Mouse (Mus musculus): ENCODE measurements around the gene Stk39. TPM values are rescaled to one million over a fixed set of nuclear protein-coding genes. Genes with fewer than 3 reads are reported as not detected.

Gene Stk39
- polyA plus RNA-seq, 1 experiment from 2014 or later, result 24.0 TPM

- H3K27me3 ChIP-seq (replicated peaks; ENCODE audit: control insufficient read depth, insufficient read depth, low read length), result no peaks in the 10 kb centered on the region
Observed at GRCm38 (mm10) chr2:68361701-68362100, 110.4 kb downstream of the Stk39 start.

GRCm38 (mm10) chr2:68350621-68351020 is 121.4 kb downstream of the Stk39 start:
- peaks cover 10% of the 10 kb centered on the region for H3K4me1 ChIP-seq (ENCODE audit: control insufficient read depth, insufficient read depth, low read length)
- no peaks in the 10 kb centered on the region for H3K27me3 ChIP-seq (replicated peaks; ENCODE audit: control insufficient read depth, insufficient read depth, low read length)
- peaks cover 4% of the 10 kb centered on the region; the same call in 1 of the 2 replicates for H3K36me3 ChIP-seq (ENCODE audit: control insufficient read depth, insufficient read depth, low read length)
- H3K4me2 ChIP-seq (ENCODE audit: low read length), result no peak overlapping the region
- H3K27ac ChIP-seq (ENCODE audit: low read depth, low read length), result no peak overlapping the region
- no peaks in the 10 kb centered on the region for H3K9me3 ChIP-seq (replicated peaks; ENCODE audit: control insufficient read depth, low read length)
- ATAC-seq, result peak; percentile 54
- no peak overlapping the region for H3K9ac ChIP-seq (ENCODE audit: low read length)
- DNase-seq (ENCODE audit: low spot score), result peak; percentile 90
- no peak overlapping the region for H3K4me3 ChIP-seq (ENCODE audit: low read depth, low read length)
- 8% methylated on average over 6 of the region's 6 CpGs for WGBS

More at GRCm38 (mm10) chr2:68361701-68362100, 110.4 kb downstream of the Stk39 start:
- WGBS, result 53% methylated on average over 5 of the region's 5 CpGs
- peaks cover 12% of the 10 kb centered on the region for H3K36me3 ChIP-seq (ENCODE audit: control insufficient read depth, insufficient read depth, low read length)
- DNase-seq (ENCODE audit: low spot score) (no peak), ATAC-seq (no peak)
- H3K27ac ChIP-seq (ENCODE audit: low read depth, low read length), result no peak overlapping the region
- no peaks in the 10 kb centered on the region for H3K9me3 ChIP-seq (replicated peaks; ENCODE audit: control insufficient read depth, low read length)
- no peak overlapping the region for H3K4me3 ChIP-seq (ENCODE audit: low read depth, low read length)
- no peak overlapping the region for H3K4me2 ChIP-seq (ENCODE audit: low read length)
- H3K4me1 ChIP-seq (ENCODE audit: control insufficient read depth, insufficient read depth, low read length), result peaks cover 7% of the 10 kb centered on the region; the same call in 1 of the 2 replicates
- no peak overlapping the region for H3K9ac ChIP-seq (ENCODE audit: low read length)

- no peaks in the 10 kb centered on the region for H3K27me3 ChIP-seq (replicated peaks; ENCODE audit: control insufficient read depth, insufficient read depth, low read length)
- DNase-seq (ENCODE audit: low spot score) (peak; percentile 92), ATAC-seq (peak; percentile 64)
- H3K9ac ChIP-seq (ENCODE audit: low read length), result no peak overlapping the region
- no peak overlapping the region for H3K4me2 ChIP-seq (ENCODE audit: low read length)
- WGBS, result 53% methylated on average over 24 of the region's 24 CpGs
- peaks cover 10% of the 10 kb centered on the region for H3K4me1 ChIP-seq (ENCODE audit: control insufficient read depth, insufficient read depth, low read length)
- no peaks in the 10 kb centered on the region for H3K9me3 ChIP-seq (replicated peaks; ENCODE audit: control insufficient read depth, low read length)
- H3K27ac ChIP-seq (ENCODE audit: low read depth, low read length), result no peak overlapping the region
- peaks cover 4% of the 10 kb centered on the region; the same call in 1 of the 2 replicates for H3K36me3 ChIP-seq (ENCODE audit: control insufficient read depth, insufficient read depth, low read length)
- H3K4me3 ChIP-seq (ENCODE audit: low read depth, low read length), result no peak overlapping the region
Observed at GRCm38 (mm10) chr2:68349593-68350383, 122.3 kb downstream of the Stk39 start.

GRCm38 (mm10) chr2:68348966-68349365 is 123.1 kb downstream of the Stk39 start:
- ATAC-seq (no peak), DNase-seq (ENCODE audit: low spot score) (peak; percentile 54)
- Histone ChIP-seq H3K9ac (ENCODE audit: low read length) (no peak overlapping the region), H3K9me3 (replicated peaks; ENCODE audit: control insufficient read depth, low read length) (no peaks in the 10 kb centered on the region), H3K27ac (ENCODE audit: low read depth, low read length) (no peak overlapping the region), H3K36me3 (ENCODE audit: control insufficient read depth, insufficient read depth, low read length) (peaks cover 4% of the 10 kb centered on the region; the same call in 1 of the 2 replicates), H3K4me2 (ENCODE audit: low read length) (no peak overlapping the region), H3K27me3 (replicated peaks; ENCODE audit: control insufficient read depth, insufficient read depth, low read length) (no peaks in the 10 kb centered on the region), H3K4me3 (ENCODE audit: low read depth, low read length) (no peak overlapping the region), H3K4me1 (ENCODE audit: control insufficient read depth, insufficient read depth, low read length) (peaks cover 10% of the 10 kb centered on the region)
- 83% methylated on average over 12 of the region's 12 CpGs for WGBS

GRCm38 (mm10) chr2:68346606-68347237 is 125.3 kb downstream of the Stk39 start:
- ATAC-seq (peak; percentile 61), DNase-seq (ENCODE audit: low spot score) (peak; percentile 65)
- Histone ChIP-seq H3K4me3 (ENCODE audit: low read depth, low read length) (no peak overlapping the region), H3K27me3 (replicated peaks; ENCODE audit: control insufficient read depth, insufficient read depth, low read length) (no peaks in the 10 kb centered on the region), H3K36me3 (ENCODE audit: control insufficient read depth, insufficient read depth, low read length) (peaks cover 3% of the 10 kb centered on the region; the same call in 1 of the 2 replicates), H3K4me1 (ENCODE audit: control insufficient read depth, insufficient read depth, low read length) (peaks cover 10% of the 10 kb centered on the region), H3K4me2 (ENCODE audit: low read length) (no peak overlapping the region), H3K9ac (ENCODE audit: low read length) (peak overlapping the region; percentile 5; the same call in 1 of the 2 replicates), H3K9me3 (replicated peaks; ENCODE audit: control insufficient read depth, low read length) (no peaks in the 10 kb centered on the region), H3K27ac (ENCODE audit: low read depth, low read length) (peak overlapping the region; percentile 33; the same call in 1 of the 2 replicates)
- 12% methylated on average over 8 of the region's 8 CpGs for WGBS

- H3K9me3 ChIP-seq (replicated peaks; ENCODE audit: control insufficient read depth, low read length), result no peaks in the 10 kb centered on the region
- H3K36me3 ChIP-seq (ENCODE audit: control insufficient read depth, insufficient read depth, low read length), result peaks cover 3% of the 10 kb centered on the region; the same call in 1 of the 2 replicates
- H3K9ac ChIP-seq (ENCODE audit: low read length), result no peak overlapping the region
- H3K4me1 ChIP-seq (ENCODE audit: control insufficient read depth, insufficient read depth, low read length), result peaks cover 10% of the 10 kb centered on the region
- H3K27me3 ChIP-seq (replicated peaks; ENCODE audit: control insufficient read depth, insufficient read depth, low read length), result no peaks in the 10 kb centered on the region
- 87% methylated on average over 9 of the region's 9 CpGs for WGBS
- H3K4me3 ChIP-seq (ENCODE audit: low read depth, low read length), result no peak overlapping the region
- DNase-seq (ENCODE audit: low spot score) (no peak), ATAC-seq (no peak)
- no peak overlapping the region for H3K4me2 ChIP-seq (ENCODE audit: low read length)
- H3K27ac ChIP-seq (ENCODE audit: low read depth, low read length), result no peak overlapping the region
Observed at GRCm38 (mm10) chr2:68345269-68345668, 126.8 kb downstream of the Stk39 start.

- ATAC-seq (no peak), DNase-seq (ENCODE audit: low spot score) (no peak)
- Histone ChIP-seq H3K9ac (ENCODE audit: low read length) (no peak overlapping the region), H3K4me1 (ENCODE audit: control insufficient read depth, insufficient read depth, low read length) (peaks cover 10% of the 10 kb centered on the region), H3K9me3 (replicated peaks; ENCODE audit: control insufficient read depth, low read length) (no peaks in the 10 kb centered on the region), H3K4me2 (ENCODE audit: low read length) (no peak overlapping the region), H3K4me3 (ENCODE audit: low read depth, low read length) (no peak overlapping the region), H3K36me3 (ENCODE audit: control insufficient read depth, insufficient read depth, low read length) (peaks cover 3% of the 10 kb centered on the region; the same call in 1 of the 2 replicates), H3K27ac (ENCODE audit: low read depth, low read length) (no peak overlapping the region), H3K27me3 (replicated peaks; ENCODE audit: control insufficient read depth, insufficient read depth, low read length) (no peaks in the 10 kb centered on the region)
- over 99% methylated on average over 4 of the region's 4 CpGs for WGBS
Observed at GRCm38 (mm10) chr2:68343751-68344150, 128.3 kb downstream of the Stk39 start.

- WGBS, result 88% methylated on average over 7 of the region's 7 CpGs
- DNase-seq (ENCODE audit: low spot score) (no peak), ATAC-seq (no peak)
- H3K4me3 ChIP-seq (ENCODE audit: low read depth, low read length), result no peak overlapping the region
- H3K9me3 ChIP-seq (replicated peaks; ENCODE audit: control insufficient read depth, low read length), result no peaks in the 10 kb centered on the region
- no peak overlapping the region for H3K9ac ChIP-seq (ENCODE audit: low read length)
- H3K4me2 ChIP-seq (ENCODE audit: low read length), result no peak overlapping the region
- H3K4me1 ChIP-seq (ENCODE audit: control insufficient read depth, insufficient read depth, low read length), result peaks cover 6% of the 10 kb centered on the region; the same call in 1 of the 2 replicates
- H3K36me3 ChIP-seq (ENCODE audit: control insufficient read depth, insufficient read depth, low read length), result peaks cover 3% of the 10 kb centered on the region; the same call in 1 of the 2 replicates
- no peak overlapping the region for H3K27ac ChIP-seq (ENCODE audit: low read depth, low read length)
- H3K27me3 ChIP-seq (replicated peaks; ENCODE audit: control insufficient read depth, insufficient read depth, low read length), result no peaks in the 10 kb centered on the region
Observed at GRCm38 (mm10) chr2:68342122-68342646, 129.9 kb downstream of the Stk39 start.

All from forebrain, embryonic 14.5 days (tissue).